Mouse (Mus musculus): Measurements from ENCODE around the gene Fasn.
A peak's percentile ranks its signal among the peaks of the same experiment; 100 is the strongest.
"Not testable (repeated sequence)": the region's sequence is repeated elsewhere in the genome, so short reads cannot be mapped to it uniquely, and the experiment has no call there.

Gene Fasn

DNA sequence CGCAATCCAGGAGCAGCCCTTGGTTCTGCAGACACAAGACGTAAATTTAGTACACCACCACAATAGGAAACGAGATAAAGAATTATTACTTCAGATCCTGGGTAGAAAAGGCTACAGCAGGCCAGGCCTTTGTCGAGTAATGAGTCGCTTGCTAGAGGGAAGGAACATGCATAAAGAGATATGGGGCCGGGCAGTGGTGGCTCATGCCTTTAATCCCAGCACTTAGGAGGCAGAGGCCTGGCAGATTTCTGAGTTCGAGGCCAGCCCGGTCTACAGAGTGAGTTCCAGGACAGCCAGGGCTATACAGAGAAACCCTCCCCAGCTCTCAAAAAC lies 27.8 kb downstream of the Fasn start:
- DNase-seq (ENCODE audit: low read depth): no peak

DNA sequence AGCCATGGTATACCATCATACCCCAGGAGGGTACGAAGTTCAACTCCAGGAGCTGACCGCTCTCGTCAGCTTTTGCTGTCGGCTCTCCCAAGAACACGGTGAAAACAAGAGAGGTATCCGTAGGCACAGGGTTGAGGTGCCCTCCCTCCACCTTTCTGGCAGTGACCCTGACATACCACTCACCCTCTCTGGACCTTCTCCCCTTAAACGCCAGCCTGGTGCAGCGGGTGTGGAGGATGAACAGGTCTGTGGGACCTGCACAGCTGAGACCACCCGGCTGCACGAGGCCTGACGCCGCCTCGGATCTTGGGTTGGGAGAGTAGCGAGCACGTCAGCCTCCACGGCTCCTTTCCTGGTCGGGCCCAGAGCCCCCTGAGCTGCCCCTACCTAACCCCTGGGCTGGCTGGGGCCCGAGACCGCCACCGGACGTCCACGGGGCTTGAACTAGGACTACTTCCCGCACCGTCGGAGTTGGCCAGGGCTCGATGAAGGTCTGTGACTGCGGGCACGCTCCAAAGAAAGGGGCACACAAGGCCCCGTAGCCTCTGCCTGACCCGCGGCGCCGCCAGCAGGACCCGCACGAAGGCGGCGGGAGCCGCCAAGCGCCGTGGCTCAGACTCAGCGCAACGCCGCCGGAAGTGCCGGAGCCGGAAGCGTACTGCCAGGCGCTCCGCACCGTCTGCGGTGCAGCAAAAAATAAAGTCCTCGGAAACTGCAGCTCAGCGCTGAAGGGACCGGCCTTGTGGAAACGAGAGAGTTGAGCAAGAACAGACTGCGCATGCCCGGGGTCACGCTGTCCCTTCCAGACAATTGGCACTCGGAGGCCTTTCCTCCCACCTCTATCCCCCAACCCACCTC lies 28.4 kb downstream of the Fasn start, which contains the start of gene Dus1l:
Gene Dus1l (minus strand): TSS at position 648 of the 858 bp plus-strand sequence.
- peak; percentile 98 for DNase-seq (ENCODE audit: low read depth)

DNA sequence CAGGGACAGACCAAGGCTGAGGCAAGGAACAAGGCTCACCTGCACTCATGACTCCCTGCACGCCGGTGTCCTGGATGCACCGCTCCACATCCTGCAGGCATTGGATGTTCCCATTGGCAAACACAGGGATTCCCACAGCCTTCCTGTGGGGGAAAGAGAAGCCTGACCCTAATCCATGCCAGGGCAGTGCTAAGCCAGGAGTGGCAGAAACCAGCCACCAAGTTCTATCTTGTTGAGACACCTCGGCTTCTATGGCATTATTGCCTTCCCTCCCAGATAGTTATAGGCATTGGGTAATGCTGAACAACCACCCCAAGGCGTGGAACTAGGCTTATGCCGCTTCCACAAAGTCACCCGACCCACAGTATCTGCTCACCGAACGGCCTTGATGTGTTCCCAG lies 31.7 kb downstream of the Fasn start:
- no peak for DNase-seq (ENCODE audit: low read depth)

DNA sequence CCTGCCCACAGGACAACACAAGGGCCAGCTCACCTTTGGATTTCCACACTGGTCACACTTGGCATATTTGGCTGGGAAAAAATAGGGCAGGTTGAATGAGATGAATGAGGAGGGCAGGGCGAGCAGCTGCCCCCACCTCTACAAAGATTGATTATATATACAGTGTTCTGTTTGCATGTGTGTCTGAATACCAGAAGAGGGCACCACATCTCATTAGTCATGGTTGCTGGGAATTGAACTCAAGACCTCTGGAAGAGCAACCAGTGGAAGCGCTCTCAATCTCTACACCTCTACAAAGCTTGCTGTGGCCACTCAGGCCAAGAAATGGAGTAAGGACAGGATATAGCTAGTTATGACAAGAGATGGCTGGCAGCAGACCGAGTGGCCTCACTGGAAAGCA lies 34.5 kb downstream of the Fasn start:
- DNase-seq (ENCODE audit: low read depth): no peak

DNA sequence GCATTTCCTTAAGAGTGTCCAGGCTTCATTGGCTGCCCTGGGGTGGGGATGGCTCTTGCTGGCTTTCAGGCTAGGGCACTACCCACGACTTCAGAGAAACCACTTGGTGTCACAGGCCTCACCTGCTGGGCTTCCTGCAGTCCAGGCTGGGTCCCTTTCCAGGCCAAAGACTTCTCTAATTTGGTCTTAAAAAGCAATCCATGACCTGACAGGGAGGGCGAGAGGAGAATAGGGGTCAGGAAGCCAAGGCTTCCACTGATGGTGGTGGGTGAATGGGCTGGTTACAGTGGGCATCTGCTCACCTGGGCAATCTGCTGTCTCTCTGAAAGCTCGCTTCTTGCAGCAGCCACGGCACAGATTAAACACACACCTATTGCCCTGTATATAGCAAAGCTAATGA lies 35.0 kb downstream of the Fasn start:
- no peak for DNase-seq (ENCODE audit: low read depth)

DNA sequence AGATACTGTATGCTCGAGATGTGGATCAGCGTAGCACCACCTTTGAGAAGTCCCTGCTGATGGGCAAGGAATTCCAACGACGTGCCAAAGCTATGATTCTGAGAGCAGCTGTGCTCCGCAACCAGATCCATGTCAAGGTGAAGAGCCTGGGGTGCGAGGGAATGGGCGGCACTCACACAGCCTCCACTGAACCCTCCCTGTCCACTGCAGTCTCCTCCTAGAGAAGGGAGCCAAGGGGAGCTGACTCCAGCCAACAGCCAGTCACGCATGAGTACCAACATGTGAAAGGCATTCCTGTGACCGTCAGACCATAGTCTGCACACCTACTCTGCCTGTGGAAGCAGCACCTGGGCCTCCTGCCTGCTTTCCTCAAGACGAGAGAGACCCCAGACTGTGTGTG lies 35.9 kb downstream of the Fasn start:
- not testable (repeated sequence) for DNase-seq (ENCODE audit: low read depth)

DNA sequence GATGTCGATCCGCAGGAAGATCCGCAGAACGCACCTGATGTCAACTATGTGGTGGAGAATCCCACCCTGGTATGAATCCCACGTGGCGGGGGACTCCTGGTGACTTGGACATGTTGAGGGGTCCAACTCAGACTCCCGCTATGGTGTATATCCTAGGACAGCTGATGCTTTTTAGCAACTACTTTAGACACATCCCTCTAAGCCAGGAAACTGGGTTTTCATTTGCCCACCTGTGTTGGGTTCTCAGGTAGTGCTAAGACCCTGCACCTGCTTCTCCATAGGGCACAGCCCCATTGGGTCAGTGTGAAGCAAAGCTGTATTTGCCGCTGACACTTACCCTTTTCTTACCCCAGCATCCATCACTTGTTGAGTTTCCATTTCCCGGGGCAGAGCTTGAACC lies 39.2 kb downstream of the Fasn start:
- DNase-seq (ENCODE audit: low read depth): no peak

DNA sequence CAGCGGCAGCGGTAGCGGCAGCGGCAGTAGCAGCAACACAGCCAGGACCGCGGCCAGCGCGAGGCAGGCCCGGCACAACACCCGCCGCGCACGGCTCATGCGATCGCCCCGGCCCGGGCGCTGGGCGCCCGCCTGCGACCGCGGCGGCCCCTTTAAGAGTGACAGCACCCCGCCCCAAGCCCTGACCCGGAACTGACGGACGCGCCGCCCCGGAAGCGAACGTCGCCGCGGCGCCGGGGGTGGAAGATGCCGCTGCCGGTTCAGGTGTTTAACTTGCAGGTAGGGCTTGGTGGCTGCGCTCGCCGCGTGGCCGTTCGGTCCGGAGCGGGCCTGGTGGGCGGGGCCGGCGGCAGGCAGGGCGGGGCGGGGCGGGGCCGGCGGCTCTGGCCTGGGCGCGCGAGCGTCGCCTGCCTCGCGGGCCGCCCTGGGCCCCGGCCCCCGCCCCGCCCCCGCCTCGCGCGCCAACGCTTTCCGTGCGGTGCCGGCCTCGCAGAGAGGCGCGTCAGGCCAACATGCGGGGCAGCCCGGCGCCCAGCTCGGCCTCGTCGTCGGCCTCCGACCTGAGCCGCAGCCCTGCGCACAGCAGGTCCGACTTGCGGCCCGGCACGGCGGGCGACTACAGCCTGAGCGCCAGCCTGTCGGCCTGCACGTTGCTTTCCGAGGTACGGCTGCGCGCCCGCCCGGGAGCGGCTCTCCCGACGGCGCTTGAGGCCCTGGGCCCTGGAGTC lies 40.1 kb downstream of the Fasn start, which contains the start of the genes Rfng and Gps1:
Gene Rfng (minus strand): TSS at position 144 of the 728 bp plus-strand sequence.
Gene Gps1 (plus strand): TSS at position 209 of the 728 bp plus-strand sequence.
- peak; percentile 81 for DNase-seq (ENCODE audit: low read depth)

DNA sequence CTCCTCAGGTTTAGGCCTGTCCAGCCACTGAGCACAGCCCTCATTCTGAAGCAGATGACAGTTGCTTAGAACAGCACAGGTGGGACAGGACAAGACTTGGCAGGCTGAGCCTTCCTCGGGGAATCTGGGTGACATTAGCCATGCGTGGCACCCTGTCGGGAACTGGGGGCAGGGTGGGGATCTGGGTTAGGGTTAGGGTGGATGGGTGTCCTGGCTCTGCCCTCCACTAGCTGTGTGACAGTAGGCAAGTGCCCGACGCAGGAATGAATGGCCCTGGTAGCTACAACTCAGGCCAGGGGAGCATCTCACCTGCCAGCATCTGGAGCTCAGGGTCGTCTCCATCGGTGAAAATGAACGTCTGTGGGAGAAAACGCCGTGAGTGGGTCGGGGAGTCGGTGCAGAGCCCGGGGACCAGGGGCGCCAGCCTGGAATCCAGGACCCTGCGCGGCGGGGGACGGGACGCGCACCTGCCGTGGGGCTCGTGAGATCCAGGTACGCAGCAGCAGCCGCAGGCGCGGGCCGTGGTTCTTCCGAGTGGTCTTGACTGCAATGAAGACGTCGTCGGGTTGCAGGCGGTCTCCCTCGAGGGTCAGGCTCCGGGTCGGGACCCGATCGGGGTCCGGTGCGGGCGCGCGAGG lies 40.8 kb downstream of the Fasn start:
- no peak for DNase-seq (ENCODE audit: low read depth)

DNA sequence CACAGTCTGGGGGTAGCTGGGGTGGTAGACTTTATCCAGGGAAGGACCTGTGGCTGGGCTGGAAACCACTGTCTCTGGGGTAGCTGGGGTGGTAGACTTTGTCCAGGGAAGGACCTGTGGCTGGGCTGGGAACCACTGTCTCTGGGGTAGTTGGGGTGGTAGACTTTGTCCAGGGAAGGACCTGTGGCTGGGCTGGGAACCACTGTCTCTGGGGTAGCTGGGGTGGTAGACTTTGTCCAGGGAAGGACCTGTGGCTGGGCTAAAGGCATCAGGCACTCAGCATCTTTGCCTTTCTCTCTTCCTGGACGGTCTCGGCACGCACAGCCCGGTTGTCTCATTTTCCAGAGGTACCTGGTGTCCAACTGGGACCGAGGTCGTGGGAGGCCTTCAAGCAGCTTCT lies 43.0 kb downstream of the Fasn start:
- not testable (repeated sequence) for DNase-seq (ENCODE audit: low read depth)

DNA sequence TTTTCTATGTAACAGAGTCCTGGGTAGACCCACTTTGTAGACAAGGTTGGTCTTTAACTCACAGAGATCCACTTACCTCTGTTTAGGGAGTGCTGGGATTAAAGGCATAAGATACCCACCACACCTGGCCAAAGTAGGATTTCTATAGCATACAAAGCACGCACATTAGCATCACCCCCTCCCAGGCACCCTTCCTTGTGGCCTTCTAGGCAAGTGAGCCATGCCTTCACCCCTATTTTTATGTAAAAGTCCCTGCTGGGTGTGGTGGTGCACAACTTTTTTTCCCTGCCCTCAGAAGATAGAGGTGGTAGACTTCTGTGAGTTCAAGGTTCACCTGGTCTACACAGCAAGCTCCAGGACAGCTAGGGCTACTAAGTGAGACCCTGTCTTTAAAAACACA lies 44.5 kb downstream of the Fasn start:
- DNase-seq (ENCODE audit: low read depth): no peak

DNA sequence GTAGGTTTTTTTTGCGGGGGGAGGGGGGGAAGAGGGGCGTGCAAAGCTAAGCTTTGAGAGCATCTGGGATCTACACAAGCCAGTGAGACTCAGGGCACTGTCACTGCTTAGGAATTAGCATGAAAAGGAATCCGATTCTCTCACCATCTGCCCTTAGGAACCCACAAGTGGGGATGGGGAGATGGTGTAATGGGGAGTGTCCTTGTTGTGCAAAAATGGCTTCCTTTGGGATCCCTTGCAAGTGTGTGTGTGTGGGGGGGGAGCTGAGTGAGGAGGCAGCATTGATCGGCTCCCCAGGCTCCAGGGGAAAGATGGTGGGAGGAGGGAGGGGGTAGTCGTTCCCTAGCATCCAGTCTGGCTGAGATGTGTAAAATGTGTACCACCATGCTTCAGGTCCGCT lies 47.2 kb downstream of the Fasn start:
- DNase-seq (ENCODE audit: low read depth): no peak

DNA sequence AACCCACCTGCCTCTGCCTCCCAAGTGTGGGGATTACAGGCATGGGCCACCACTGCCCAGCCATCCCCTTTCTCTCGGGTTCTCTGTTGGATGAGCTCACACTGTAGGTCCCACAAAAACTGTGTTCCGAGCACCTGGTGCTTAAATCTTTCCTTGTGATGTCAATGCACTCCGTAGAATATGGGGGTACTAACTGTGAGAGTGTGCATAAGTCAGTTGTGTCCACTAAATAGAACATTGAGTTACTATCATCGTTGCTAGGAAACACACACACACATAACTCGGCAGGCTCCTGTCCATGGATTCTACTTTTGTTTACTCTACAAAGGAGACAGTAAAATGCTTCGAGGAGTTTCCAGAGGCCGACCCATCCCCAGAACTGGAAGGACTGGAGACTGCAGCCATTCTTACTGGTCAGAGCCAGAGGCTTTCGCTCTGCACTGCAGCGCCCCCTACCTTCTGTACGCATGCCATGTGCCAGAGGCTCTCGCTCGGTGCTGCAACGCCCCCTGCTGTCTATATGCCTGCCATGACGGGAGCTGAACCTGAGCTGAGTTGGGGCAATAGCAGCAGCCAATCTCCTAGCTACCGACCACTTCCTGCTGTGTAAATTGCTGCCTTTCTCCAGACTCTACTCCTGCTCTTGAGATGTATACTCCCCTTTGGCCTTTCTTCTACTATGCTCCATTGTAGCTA lies 48.4 kb downstream of the Fasn start:
- DNase-seq (ENCODE audit: low read depth): peak; percentile 97

DNA sequence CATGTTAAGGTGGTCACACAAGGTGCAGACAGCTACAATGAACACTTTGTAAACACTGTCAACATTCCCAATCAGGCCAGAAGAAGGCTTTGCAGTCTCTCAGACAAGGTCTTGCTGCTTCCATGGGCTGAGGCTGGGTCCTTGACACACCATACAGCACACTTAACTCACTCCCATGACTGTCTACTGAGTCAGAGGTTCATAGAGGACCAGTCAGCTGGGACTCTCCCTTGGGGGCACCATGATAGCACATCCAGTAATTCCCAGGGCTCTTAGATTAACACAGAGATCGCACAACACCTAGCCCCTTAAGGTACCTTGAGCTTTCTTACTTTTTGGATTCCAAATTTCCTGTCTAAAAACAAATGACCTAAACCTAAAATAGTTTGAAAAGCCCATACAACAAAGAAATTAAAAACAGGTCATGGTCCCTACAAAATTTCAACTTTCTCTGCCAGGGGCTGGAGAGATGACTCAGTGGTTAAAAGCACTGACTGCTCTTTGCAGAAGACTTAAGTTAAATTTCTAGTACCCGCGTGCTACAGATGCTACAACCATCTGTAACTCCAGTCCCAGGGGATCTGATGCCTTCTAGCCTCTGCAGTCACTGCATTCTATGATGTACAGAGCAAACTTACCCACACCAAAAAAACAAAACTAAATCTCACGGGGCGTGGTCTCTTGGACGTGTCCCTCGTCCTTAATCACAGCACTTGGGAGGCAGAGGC lies 50.7 kb downstream of the Fasn start:
- DNase-seq (ENCODE audit: low read depth): peak; percentile 53

DNA sequence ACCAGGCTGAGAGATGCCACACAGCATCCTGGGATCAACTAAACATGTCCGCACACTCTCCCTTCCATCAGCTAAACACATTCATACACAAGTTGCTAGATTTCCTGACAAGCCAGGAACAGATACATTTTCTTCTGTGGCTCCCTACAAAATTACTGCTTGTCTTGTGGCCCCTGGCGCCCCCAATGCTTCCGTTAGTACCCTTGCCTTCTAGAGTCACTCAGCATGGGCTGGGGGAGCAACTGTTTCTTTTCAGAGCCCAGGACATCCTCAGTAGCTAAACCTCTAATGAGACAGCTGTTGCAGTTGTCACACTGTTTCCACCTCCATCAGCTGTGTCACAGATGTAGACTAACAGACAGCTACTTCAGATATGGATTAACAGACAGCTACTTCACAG lies 51.6 kb downstream of the Fasn start:
- no peak for DNase-seq (ENCODE audit: low read depth)

DNA sequence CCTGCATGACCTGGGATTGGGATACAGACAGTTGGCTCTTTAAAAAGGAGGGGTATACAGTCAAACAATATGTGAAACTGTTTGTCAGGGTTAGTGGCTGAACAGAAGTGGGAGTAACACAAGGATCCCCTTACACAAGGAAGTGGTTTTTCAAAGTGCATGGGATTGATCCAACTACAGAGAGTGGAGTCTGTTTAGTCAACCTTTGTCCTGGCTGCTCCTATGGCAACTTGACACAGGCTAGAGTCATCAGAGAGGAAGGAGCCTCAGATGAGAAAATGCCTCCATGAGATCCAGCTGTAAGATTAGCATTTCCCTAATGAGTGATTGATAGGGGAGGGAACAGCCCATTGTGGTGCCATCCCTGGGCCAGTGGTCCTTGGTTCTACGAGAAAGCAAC lies 56.1 kb downstream of the Fasn start:
- DNase-seq (ENCODE audit: low read depth): no peak

DNA sequence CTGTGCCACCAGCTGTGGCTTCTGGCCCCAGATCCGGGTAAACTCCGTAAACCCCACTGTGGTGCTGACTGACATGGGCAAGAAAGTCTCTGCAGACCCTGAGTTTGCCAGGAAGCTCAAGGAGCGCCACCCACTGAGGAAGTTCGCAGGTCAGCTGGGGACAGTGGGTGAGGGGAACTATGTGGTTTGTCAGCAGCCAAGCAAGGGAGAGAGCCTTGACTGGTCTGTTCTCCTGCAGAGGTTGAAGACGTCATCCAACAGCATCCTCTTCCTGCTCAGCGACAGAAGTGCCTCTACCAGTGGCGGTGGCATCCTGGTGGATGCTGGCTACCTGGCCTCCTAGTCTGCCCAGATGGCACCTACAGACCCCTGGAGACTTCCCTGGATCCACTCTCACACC lies 57.3 kb downstream of the Fasn start:
- not testable (repeated sequence) for DNase-seq (ENCODE audit: low read depth)

DNA sequence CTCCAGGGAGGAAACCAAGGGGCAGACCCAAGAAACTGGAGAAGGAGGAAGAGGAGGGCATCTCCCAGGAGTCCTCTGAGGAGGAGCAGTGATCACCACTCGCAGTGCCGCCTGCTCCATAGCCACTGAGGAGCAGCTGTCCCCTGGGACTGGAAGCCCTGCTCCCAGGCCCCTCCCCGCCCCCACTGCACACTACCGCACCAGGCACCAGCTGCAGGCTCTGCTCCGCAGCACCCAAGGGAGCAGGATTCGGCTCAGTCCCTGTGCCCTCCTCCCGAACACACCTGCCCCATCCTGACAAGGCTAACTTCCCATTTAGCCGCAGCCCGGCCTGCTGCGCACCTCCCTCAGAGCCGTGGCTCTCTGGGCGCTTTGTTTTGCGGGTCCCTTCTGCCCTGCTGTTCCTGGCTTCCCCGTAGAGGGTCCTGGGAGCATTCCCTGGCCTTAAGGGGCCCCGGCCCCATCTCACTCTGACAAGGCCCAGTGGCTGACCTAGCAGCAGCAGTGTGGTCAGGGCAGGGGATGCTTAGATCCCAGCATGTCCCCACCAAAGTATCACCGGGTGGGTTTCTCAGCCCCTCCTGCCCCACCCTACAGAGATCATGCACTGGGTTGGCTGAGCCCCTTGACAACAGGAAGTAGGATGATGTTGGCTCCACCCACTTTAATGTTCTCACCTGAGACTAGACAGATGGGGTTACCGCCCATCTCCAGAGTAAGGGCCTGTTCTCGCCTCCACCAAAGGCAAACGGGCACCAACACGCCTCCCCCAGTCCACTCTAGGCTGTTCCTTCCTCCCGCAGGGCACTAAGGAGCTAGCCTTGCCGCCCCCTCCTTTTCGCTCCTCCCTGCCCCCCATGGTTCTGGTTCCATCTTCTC lies 61.0 kb downstream of the Fasn start:
- not testable (repeated sequence) for DNase-seq (ENCODE audit: low read depth)

DNA sequence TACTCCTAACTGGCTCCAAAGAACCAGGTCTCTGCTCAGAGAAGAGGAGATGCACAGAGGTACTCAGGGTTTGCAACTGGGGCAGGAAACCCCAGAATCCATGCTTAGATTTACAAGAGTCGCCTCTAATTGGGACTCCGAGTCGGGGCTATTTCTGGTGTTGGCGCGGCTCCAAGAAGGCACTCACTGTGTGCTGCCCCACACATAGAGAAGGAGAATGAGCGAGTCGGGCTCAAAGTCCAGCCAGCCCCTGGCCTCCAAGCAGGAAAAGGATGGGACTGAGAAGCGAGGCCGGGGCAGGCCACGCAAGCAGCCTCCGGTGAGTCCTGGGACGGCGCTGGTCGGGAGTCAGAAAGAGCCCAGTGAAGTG lies 61.7 kb downstream of the Fasn start, which contains the start of gene Hmga1b:
Gene Hmga1b (plus strand): TSS at position 123 of the 370 bp plus-strand sequence.
- DNase-seq (ENCODE audit: low read depth): peak; percentile 23

Data from NIH3T3 (cell line).